Mouse (Mus musculus) kidney, postnatal 4 days (tissue): ENCODE data around the gene Dennd5a.

ENCODE experiments used
- DNase-seq, 2 experiments: peaks; one replicate each; pipeline ENCODE4 v3.0.0; 2021; ENCODE audit warnings: mixed read lengths in 2 of 2

The Dennd5a gene

GRCm38 (mm10) chr7:109879158-109879557 is 81.1 kb downstream of the Dennd5a start:
- DNase-seq = peak; percentile 36 to 49

- peak in 1 of 2 experiments; percentile 24 for DNase-seq
These were observed 84.2 kb downstream of the Dennd5a start for GRCm38 (mm10) chr7:109876085-109876484.

GRCm38 (mm10) chr7:109875598-109875997 is 84.7 kb downstream of the Dennd5a start:
- DNase-seq = no peak

GRCm38 (mm10) chr7:109875033-109875432 is 85.2 kb downstream of the Dennd5a start:
- DNase-seq = no peak

GRCm38 (mm10) chr7:109873170-109873569 is 87.1 kb downstream of the Dennd5a start:
- DNase-seq = no peak

GRCm38 (mm10) chr7:109871232-109871631 is 89.0 kb downstream of the Dennd5a start:
- DNase-seq = no peak

- peak in 1 of 2 experiments; percentile 19 for DNase-seq
These were observed 91.8 kb downstream of the Dennd5a start for GRCm38 (mm10) chr7:109868498-109868897.

GRCm38 (mm10) chr7:109866643-109867042 is 93.6 kb downstream of the Dennd5a start:
- no peak for DNase-seq

GRCm38 (mm10) chr7:109865370-109866229 is 94.7 kb downstream of the Dennd5a start, which contains the start of gene Scube2:
Gene Scube2 (minus strand): TSS chr7:109865679.
- peak; percentile 51 to 68 for DNase-seq

- no peak for DNase-seq
These were observed 96.7 kb downstream of the Dennd5a start for GRCm38 (mm10) chr7:109863561-109863960.

GRCm38 (mm10) chr7:109860162-109860561 is 100.1 kb downstream of the Dennd5a start:
- DNase-seq = peak; percentile 15 to 21

GRCm38 (mm10) chr7:109859354-109859753 is 100.9 kb downstream of the Dennd5a start:
- DNase-seq = no peak

- DNase-seq = no peak
These were observed 107.5 kb downstream of the Dennd5a start for GRCm38 (mm10) chr7:109852752-109853212.

- DNase-seq = no peak
These were observed 108.3 kb downstream of the Dennd5a start for GRCm38 (mm10) chr7:109852017-109852416.

- no peak for DNase-seq
These were observed 109.7 kb downstream of the Dennd5a start for GRCm38 (mm10) chr7:109850531-109850930.

GRCm38 (mm10) chr7:109849750-109850434 is 110.4 kb downstream of the Dennd5a start:
- DNase-seq = no peak

- DNase-seq = no peak
These were observed 111.2 kb downstream of the Dennd5a start for GRCm38 (mm10) chr7:109848867-109849733.

GRCm38 (mm10) chr7:109844100-109844499 is 116.2 kb downstream of the Dennd5a start:
- DNase-seq = no peak
